Mouse (Mus musculus) cortical plate, adult 2 months (tissue): ENCODE measurements around the gene Fbxw8.

Experiments used
- CTCF ChIP-seq: fragments of 200-500 bp; IDR thresholded peaks from 2 replicates; pipeline ENCODE4 v1.5.1; 2011; ENCODE audit warnings: mild to moderate bottlenecking, control low read depth, low read length; ENCODE audit not compliant: insufficient read depth; ENCODE audit errors: extremely low read depth
- POLR2A ChIP-seq: fragments of 200-500 bp; IDR thresholded peaks from 2 replicates; pipeline ENCODE4 v1.6.1; 2011; ENCODE audit warnings: mild to moderate bottlenecking, low read length, control low read depth; ENCODE audit not compliant: insufficient read depth; ENCODE audit errors: extremely low read depth

DNA sequence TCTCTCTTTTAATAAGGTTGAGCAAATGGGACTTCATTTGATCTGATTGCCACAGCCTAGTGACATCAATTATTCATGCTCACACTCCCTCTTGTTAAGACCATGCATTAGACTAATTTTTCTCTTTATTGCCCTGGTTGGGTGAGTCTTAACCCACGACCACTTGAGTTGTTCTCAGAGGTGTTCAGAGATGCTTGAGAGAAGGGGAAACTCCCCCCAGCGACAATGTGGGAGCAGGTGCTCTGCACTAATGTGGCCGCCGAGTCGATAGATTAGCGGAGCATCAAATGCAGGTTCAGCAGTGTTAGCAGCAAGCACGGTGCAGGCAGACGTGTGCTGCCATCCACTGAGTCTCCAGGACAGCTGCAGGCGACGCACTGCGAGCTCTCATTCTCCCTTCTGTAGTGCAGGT is 75.4 kb downstream of the Fbxw8 start:
- no peak for TF ChIP-seq CTCF
- no peak for TF ChIP-seq POLR2A
